Mouse (Mus musculus): ENCODE data around the gene Slc36a1. TPM values are rescaled to one million over a fixed set of nuclear protein-coding genes. Genes with fewer than 3 reads are reported as not detected.

Gene Slc36a1
- total and polyA plus RNA-seq, 3 experiments = 4.4 to 6.2 (median 5.8) TPM

DNA sequence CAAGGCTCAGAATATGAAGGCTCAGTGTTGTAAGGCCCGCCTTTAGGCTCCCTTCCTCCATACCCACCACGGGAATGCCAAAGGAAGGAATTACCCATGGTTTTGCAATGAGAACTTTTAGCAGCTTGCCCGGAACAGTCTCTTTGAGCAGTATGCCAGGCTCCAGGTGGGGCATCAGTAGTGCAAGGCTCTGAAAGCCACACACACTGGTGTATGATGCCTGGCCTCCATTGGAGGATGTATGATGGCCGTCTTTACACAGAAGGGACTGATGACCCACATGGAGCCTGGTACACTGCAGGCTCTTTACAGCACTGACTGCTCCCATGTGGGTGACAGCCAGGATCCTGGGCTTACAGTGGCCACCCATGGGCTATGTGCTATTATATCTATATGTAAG lies 57.0 kb downstream of the Slc36a1 start:
- Histone ChIP-seq H3K36me3 (replicated peaks) (no peaks in the 10 kb centered on the region), H3K27me3 (ENCODE audit: insufficient read depth, low read length) (peaks cover 3% of the 10 kb centered on the region), H3K4me3 (ENCODE audit: low read depth, low read length) (no peak overlapping the region), H3K4me1 (ENCODE audit: insufficient read depth, low read depth, low read length) (no peaks in the 10 kb centered on the region), H3K9me3 (replicated peaks) (no peaks in the 10 kb centered on the region)
- no peak for TF ChIP-seq TAL1 (conservative IDR thresholded peaks at IDR 0.05; ENCODE audit: low read depth, low read length)
- no peak for TF ChIP-seq POLR2AphosphoS5 (IDR thresholded peaks at IDR 0.05; ENCODE audit: insufficient replicate concordance, low read depth, low read length)
- TF ChIP-seq GATA2 (IDR thresholded peaks at IDR 0.05; ENCODE audit: borderline replicate concordance, low read depth, low read length) = no peak
- ATAC-seq (ENCODE audit: extremely low read depth, insufficient number of reproducible peaks, low FRiP score, poor library complexity, severe bottlenecking) (no peak), DNase-seq (ENCODE audit: low spot score) (no peak)

DNA sequence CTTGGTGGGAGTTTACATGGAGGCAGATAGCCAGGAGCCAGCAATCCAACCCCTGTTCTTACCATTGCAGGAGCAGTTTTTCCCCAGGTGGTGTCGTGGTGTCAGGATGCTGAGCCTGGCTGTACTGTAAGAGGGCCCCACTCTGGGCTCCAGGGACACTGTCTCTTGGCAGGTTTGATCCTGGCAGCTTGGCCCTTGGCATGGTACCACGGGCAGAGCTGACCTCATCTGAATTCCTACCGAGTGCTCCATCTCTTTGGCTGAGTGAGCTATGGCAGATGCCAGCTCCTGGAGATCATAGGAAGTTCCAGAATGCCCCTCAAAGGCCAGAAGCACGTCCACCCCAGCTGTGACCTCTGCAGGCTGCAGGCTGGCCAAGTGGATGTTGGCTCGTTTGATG lies 57.9 kb downstream of the Slc36a1 start:
- H3K36me3 ChIP-seq (replicated peaks) = no peaks in the 10 kb centered on the region
- no peaks in the 10 kb centered on the region for H3K4me1 ChIP-seq (ENCODE audit: insufficient read depth, low read depth, low read length)
- no peaks in the 10 kb centered on the region for H3K9me3 ChIP-seq (replicated peaks)
- ATAC-seq (ENCODE audit: extremely low read depth, insufficient number of reproducible peaks, low FRiP score, poor library complexity, severe bottlenecking) (no peak), DNase-seq (ENCODE audit: low spot score) (no peak)
- no peak overlapping the region for H3K4me3 ChIP-seq (ENCODE audit: low read depth, low read length)
- H3K27me3 ChIP-seq (ENCODE audit: insufficient read depth, low read length) = peaks cover 3% of the 10 kb centered on the region
- TF ChIP-seq POLR2AphosphoS5 (IDR thresholded peaks at IDR 0.05; ENCODE audit: insufficient replicate concordance, low read depth, low read length) = no peak
- no peak for TF ChIP-seq CTCF (IDR thresholded peaks at IDR 0.05; ENCODE audit: low read depth, low read length)
- no peak for TF ChIP-seq GATA2 (IDR thresholded peaks at IDR 0.05; ENCODE audit: borderline replicate concordance, low read depth, low read length)
- no peak for TF ChIP-seq TAL1 (conservative IDR thresholded peaks at IDR 0.05; ENCODE audit: low read depth, low read length)
- TF ChIP-seq GATA1 (IDR thresholded peaks at IDR 0.05; ENCODE audit: borderline replicate concordance, low read length) = no peak

DNA sequence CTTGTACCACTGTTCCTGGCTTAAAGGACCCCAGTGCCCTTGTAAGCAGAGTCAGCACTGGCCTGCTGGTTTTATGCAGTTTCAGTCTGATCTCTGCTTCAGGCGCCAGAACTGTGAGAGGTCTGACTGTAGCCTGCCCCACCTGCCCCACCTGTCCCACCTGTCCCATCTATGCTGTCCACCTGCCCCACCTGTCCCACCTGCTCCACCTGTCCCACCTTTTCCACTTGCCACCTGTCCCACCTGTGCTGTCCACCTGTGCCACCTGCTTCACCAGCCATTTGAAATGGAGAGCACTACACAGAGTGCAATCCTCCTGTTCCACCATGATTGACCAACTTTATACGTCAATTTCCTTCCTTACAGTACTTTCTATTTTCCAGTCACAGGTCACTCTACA lies 60.2 kb downstream of the Slc36a1 start:
- DNase-seq (ENCODE audit: low spot score) (no peak), ATAC-seq (ENCODE audit: extremely low read depth, insufficient number of reproducible peaks, low FRiP score, poor library complexity, severe bottlenecking) (no peak)
- Histone ChIP-seq H3K9me3 (replicated peaks) (no peaks in the 10 kb centered on the region), H3K27me3 (ENCODE audit: insufficient read depth, low read length) (peaks cover 3% of the 10 kb centered on the region; the same call in 1 of the 2 replicates), H3K36me3 (replicated peaks) (no peaks in the 10 kb centered on the region), H3K4me3 (ENCODE audit: low read depth, low read length) (no peak overlapping the region), H3K4me1 (ENCODE audit: insufficient read depth, low read depth, low read length) (no peaks in the 10 kb centered on the region)
- TF ChIP-seq CTCF (IDR thresholded peaks at IDR 0.05; ENCODE audit: low read depth, low read length) (no peak), TAL1 (conservative IDR thresholded peaks at IDR 0.05; ENCODE audit: low read depth, low read length) (no peak), POLR2AphosphoS5 (IDR thresholded peaks at IDR 0.05; ENCODE audit: insufficient replicate concordance, low read depth, low read length) (no peak), GATA2 (IDR thresholded peaks at IDR 0.05; ENCODE audit: borderline replicate concordance, low read depth, low read length) (no peak), GATA1 (IDR thresholded peaks at IDR 0.05; ENCODE audit: borderline replicate concordance, low read length) (no peak)

DNA sequence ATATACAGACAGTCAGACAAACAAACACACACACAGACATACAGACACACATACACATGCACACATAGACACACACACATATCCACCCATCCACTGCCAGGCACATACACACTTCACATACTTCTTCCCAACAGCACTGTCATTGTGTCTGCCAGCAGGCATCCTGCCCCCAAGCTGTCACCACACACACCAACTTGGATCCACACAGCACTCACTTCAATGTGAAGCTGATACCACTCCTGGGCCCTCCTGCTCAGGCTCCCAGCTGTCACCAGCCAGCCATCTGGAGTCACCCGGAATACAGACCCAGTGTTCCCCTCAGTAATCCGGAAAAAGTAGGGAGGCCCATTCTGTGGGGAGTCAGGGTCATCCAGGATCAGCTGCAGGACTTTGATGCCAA lies 61.5 kb downstream of the Slc36a1 start:
- H3K9me3 ChIP-seq (replicated peaks) = no peaks in the 10 kb centered on the region
- H3K27me3 ChIP-seq (ENCODE audit: insufficient read depth, low read length) = peaks cover 3% of the 10 kb centered on the region; the same call in 1 of the 2 replicates
- H3K4me3 ChIP-seq (ENCODE audit: low read depth, low read length) = no peak overlapping the region
- ATAC-seq (ENCODE audit: extremely low read depth, insufficient number of reproducible peaks, low FRiP score, poor library complexity, severe bottlenecking) = no peak
- no peaks in the 10 kb centered on the region for H3K36me3 ChIP-seq (replicated peaks)
- no peak for DNase-seq (ENCODE audit: low spot score)
- no peaks in the 10 kb centered on the region for H3K4me1 ChIP-seq (ENCODE audit: insufficient read depth, low read depth, low read length)
- no peak for TF ChIP-seq GATA2 (IDR thresholded peaks at IDR 0.05; ENCODE audit: borderline replicate concordance, low read depth, low read length)
- no peak for TF ChIP-seq CTCF (IDR thresholded peaks at IDR 0.05; ENCODE audit: low read depth, low read length)
- TF ChIP-seq GATA1 (IDR thresholded peaks at IDR 0.05; ENCODE audit: borderline replicate concordance, low read length) = no peak
- TF ChIP-seq TAL1 (conservative IDR thresholded peaks at IDR 0.05; ENCODE audit: low read depth, low read length) = no peak
- TF ChIP-seq POLR2AphosphoS5 (IDR thresholded peaks at IDR 0.05; ENCODE audit: insufficient replicate concordance, low read depth, low read length) = no peak

DNA sequence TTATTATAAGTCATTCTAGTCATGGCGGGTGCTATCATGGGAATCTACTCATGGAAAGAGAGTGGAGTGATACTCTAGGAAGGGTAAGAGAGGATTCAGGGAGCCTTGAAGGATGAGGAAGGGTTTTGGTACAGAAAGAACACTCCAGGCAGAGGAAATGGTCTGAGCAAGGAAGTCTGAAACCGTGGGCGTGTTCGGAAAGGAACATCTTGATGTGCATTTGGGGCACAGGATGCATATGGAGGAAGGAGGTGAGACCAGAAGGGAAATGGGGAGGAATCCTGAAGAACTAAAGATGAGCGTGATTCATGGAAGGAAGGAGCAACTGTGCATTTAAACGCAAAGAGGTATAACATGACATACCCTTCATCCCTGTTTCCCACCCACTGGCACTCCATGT lies 64.4 kb downstream of the Slc36a1 start:
- Histone ChIP-seq H3K27me3 (ENCODE audit: insufficient read depth, low read length) (peaks cover 4% of the 10 kb centered on the region; the same call in 1 of the 2 replicates), H3K4me3 (ENCODE audit: low read depth, low read length) (no peak overlapping the region), H3K36me3 (replicated peaks) (no peaks in the 10 kb centered on the region), H3K9me3 (replicated peaks) (no peaks in the 10 kb centered on the region), H3K4me1 (ENCODE audit: insufficient read depth, low read depth, low read length) (no peaks in the 10 kb centered on the region)
- DNase-seq (ENCODE audit: low spot score) = no peak
- ATAC-seq (ENCODE audit: extremely low read depth, insufficient number of reproducible peaks, low FRiP score, poor library complexity, severe bottlenecking) = no peak
- no peak for TF ChIP-seq TAL1 (conservative IDR thresholded peaks at IDR 0.05; ENCODE audit: low read depth, low read length)
- TF ChIP-seq POLR2AphosphoS5 (IDR thresholded peaks at IDR 0.05; ENCODE audit: insufficient replicate concordance, low read depth, low read length) = no peak

DNA sequence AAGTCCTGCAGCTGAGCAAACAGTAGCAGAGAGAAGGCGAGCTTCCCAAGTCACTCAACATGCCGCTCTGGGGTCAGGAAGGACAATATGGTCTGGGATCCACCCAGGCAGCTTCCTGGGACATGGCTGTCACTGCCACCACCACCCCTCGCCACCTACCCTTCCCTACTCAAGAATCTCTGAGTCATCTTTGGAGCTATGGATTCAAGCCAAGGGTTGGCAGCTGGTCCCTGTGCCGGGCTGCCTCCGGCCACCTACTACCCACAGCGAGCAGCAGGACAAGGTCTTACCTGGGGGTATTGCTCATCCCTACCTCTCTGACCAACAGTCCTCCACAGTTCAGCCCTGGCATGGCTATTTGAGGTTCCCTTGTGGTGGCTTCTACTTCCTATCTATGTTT lies 70.6 kb downstream of the Slc36a1 start:
- Histone ChIP-seq H3K4me1 (ENCODE audit: insufficient read depth, low read depth, low read length) (no peaks in the 10 kb centered on the region), H3K27me3 (ENCODE audit: insufficient read depth, low read length) (peaks cover 8% of the 10 kb centered on the region), H3K9me3 (replicated peaks) (no peaks in the 10 kb centered on the region), H3K4me3 (ENCODE audit: low read depth, low read length) (no peak overlapping the region), H3K36me3 (replicated peaks) (no peaks in the 10 kb centered on the region)
- TF ChIP-seq GATA2 (IDR thresholded peaks at IDR 0.05; ENCODE audit: borderline replicate concordance, low read depth, low read length) (no peak), CTCF (IDR thresholded peaks at IDR 0.05; ENCODE audit: low read depth, low read length) (no peak), POLR2AphosphoS5 (IDR thresholded peaks at IDR 0.05; ENCODE audit: insufficient replicate concordance, low read depth, low read length) (no peak), TAL1 (conservative IDR thresholded peaks at IDR 0.05; ENCODE audit: low read depth, low read length) (no peak), GATA1 (IDR thresholded peaks at IDR 0.05; ENCODE audit: borderline replicate concordance, low read length) (no peak)
- DNase-seq (ENCODE audit: low spot score) = no peak
- ATAC-seq (ENCODE audit: extremely low read depth, insufficient number of reproducible peaks, low FRiP score, poor library complexity, severe bottlenecking) = no peak

Other genes with a start within 250 kb of the Slc36a1 start
- 17.3 and 22.4 TPM in 2 replicates for gene Tnip1, start 241.4 kb upstream of the Slc36a1 start, total RNA-seq (2014; fragmentation: Nextera tagmentation)
- gene Tnip1, start 241.4 kb upstream of the Slc36a1 start, total RNA-seq (2017) = 9.6 and 11.6 TPM in 2 replicates
- gene Tnip1, start 241.4 kb upstream of the Slc36a1 start, polyA plus RNA-seq (2012) = 29.9 and 31.9 TPM in 2 replicates
- gene Anxa6, start 170.9 kb upstream of the Slc36a1 start, total RNA-seq (2014; fragmentation: Nextera tagmentation) = not detected in 2 replicates
- 0.87 and 1.5 TPM in 2 replicates for gene Anxa6, start 170.9 kb upstream of the Slc36a1 start, total RNA-seq (2017)
- gene Anxa6, start 170.9 kb upstream of the Slc36a1 start, polyA plus RNA-seq (2012) = 0.04 and 0.07 TPM in 2 replicates
- not detected in 2 replicates for gene Ccdc69, start 126.2 kb upstream of the Slc36a1 start, total RNA-seq (2014; fragmentation: Nextera tagmentation)
- not detected in 2 replicates for gene Ccdc69, start 126.2 kb upstream of the Slc36a1 start, total RNA-seq (2017)
- gene Ccdc69, start 126.2 kb upstream of the Slc36a1 start, polyA plus RNA-seq (2012) = not detected in 2 replicates
- not detected in 2 replicates for gene Gm2a, start 106.2 kb upstream of the Slc36a1 start, total RNA-seq (2014; fragmentation: Nextera tagmentation)
- gene Gm2a, start 106.2 kb upstream of the Slc36a1 start, total RNA-seq (2017) = 0.05 and 0.06 TPM in 2 replicates
- not detected in 2 replicates for gene Gm2a, start 106.2 kb upstream of the Slc36a1 start, polyA plus RNA-seq (2012)
- not detected in 2 replicates for gene Slc36a3, start 52.6 kb upstream of the Slc36a1 start, total RNA-seq (2014; fragmentation: Nextera tagmentation)
- 0.12 and 0.16 TPM in 2 replicates for gene Slc36a3, start 52.6 kb upstream of the Slc36a1 start, total RNA-seq (2017)
- not detected in 2 replicates for gene Slc36a3, start 52.6 kb upstream of the Slc36a1 start, polyA plus RNA-seq (2012)
- gene Slc36a2, start 19.3 kb upstream of the Slc36a1 start, total RNA-seq (2014; fragmentation: Nextera tagmentation) = not detected in 2 replicates
- 0.16 TPM in 1 of 2 replicates, not detected in the other for gene Slc36a2, start 19.3 kb upstream of the Slc36a1 start, total RNA-seq (2017)
- gene Slc36a2, start 19.3 kb upstream of the Slc36a1 start, polyA plus RNA-seq (2012) = not detected in 2 replicates
- gene Fat2, start 132.2 kb downstream of the Slc36a1 start, total RNA-seq (2014; fragmentation: Nextera tagmentation) = not detected in 2 replicates
- gene Fat2, start 132.2 kb downstream of the Slc36a1 start, total RNA-seq (2017) = 0.06 and 0.11 TPM in 2 replicates
- gene Fat2, start 132.2 kb downstream of the Slc36a1 start, polyA plus RNA-seq (2012) = not detected in 2 replicates
- not detected in 2 replicates for gene Sparc, start 218.8 kb downstream of the Slc36a1 start, total RNA-seq (2014; fragmentation: Nextera tagmentation)
- 0.12 and 0.82 TPM in 2 replicates for gene Sparc, start 218.8 kb downstream of the Slc36a1 start, total RNA-seq (2017)
- gene Sparc, start 218.8 kb downstream of the Slc36a1 start, polyA plus RNA-seq (2012) = not detected in 2 replicates

Data from G1E (cell line).